Mouse (Mus musculus) right cerebral cortex, postnatal 14 days (tissue): ENCODE data around the gene Gm13088.
"Not testable (repeated sequence)": the region's sequence is repeated elsewhere in the genome, so short reads cannot be mapped to it uniquely, and the experiment has no call there.

Experiments used
- DNase-seq: peaks from one replicate; pipeline ENCODE4 v3.0.0; 2022

Gene Gm13088

GRCm38 (mm10) chr4:143657146-143657545, at the start of gene Gm13088:
Gene Gm13088 (minus strand): TSS chr4:143657246.
- not testable (repeated sequence) for DNase-seq

- DNase-seq = no peak
Observed at GRCm38 (mm10) chr4:143702611-143703010, 45.6 kb upstream of the Gm13088 start, which contains the start of gene Gm13089. Gene Gm13089 (minus strand): TSS chr4:143702711.

- DNase-seq = not testable (repeated sequence)
Observed at GRCm38 (mm10) chr4:143618101-143618500, 38.9 kb downstream of the Gm13088 start.

GRCm38 (mm10) chr4:143614703-143615102, 42.3 kb downstream of the Gm13088 start, which contains the start of gene Gm13083:
Gene Gm13083 (plus strand): TSS chr4:143615003.
- DNase-seq = not testable (repeated sequence)

GRCm38 (mm10) chr4:143611927-143612326, 45.1 kb downstream of the Gm13088 start:
- not testable (repeated sequence) for DNase-seq
